Mouse (Mus musculus) lung, adult 2 months (tissue): ENCODE data around the gene Sipa1l3.

Experiments
- CTCF ChIP-seq: fragments of 200-500 bp; IDR thresholded peaks from 2 replicates; pipeline ENCODE4 v1.5.1; 2011; ENCODE audit warnings: mild to moderate bottlenecking, low read length, control low read depth; ENCODE audit not compliant: insufficient read depth
- POLR2A ChIP-seq: fragments of 200-500 bp; IDR thresholded peaks from 2 replicates; pipeline ENCODE4 v1.6.1; 2011; ENCODE audit warnings: low read depth, mild to moderate bottlenecking, control low read depth, low read length, borderline replicate concordance; ENCODE audit errors: extremely low read depth

- TF ChIP-seq POLR2A (peak; percentile 55; the same call in 1 of the 2 replicates), CTCF (no peak)
Observed at GRCm38 (mm10) chr7:29505337-29506318, 12.8 kb downstream of the Sipa1l3 start.
